Mouse (Mus musculus): Measurements from ENCODE around the gene Tnks1bp1. TPM values are rescaled to one million over a fixed set of nuclear protein-coding genes. Genes with fewer than 3 reads are reported as not detected.

The Tnks1bp1 gene
- polyA plus RNA-seq, 1 experiment from 2014 or later = 13.3 TPM

- peak; percentile 83 for ATAC-seq (ENCODE audit: insufficient number of reproducible peaks, insufficient read depth, low FRiP score, low read depth)
- no peaks in the 10 kb centered on the region for H3K27me3 ChIP-seq (ENCODE audit: control insufficient read depth, insufficient read depth, low read length)
- no peak overlapping the region for H3K4me2 ChIP-seq (replicated peaks; ENCODE audit: low read depth, low read length)
- H3K4me1 ChIP-seq (ENCODE audit: control insufficient read depth, insufficient read depth, low read length) = 0 out of 2 replicates have a peak, but pooled peaks cover 3% of the 10 kb centered on the region
- H3K4me3 ChIP-seq (ENCODE audit: low read depth, low read length) = no peak overlapping the region
- no peak overlapping the region for H3K27ac ChIP-seq (ENCODE audit: low read length)
- H3K9me3 ChIP-seq (ENCODE audit: control insufficient read depth, low read depth, low read length) = no peaks in the 10 kb centered on the region
- H3K36me3 ChIP-seq (ENCODE audit: control insufficient read depth, insufficient read depth, low read length) = no peaks in the 10 kb centered on the region
- H3K9ac ChIP-seq (replicated peaks; ENCODE audit: low read depth, low read length) = no peak overlapping the region
- WGBS = 28% methylated on average over 9 of the region's 9 CpGs
These were observed 35.8 kb upstream of the Tnks1bp1 start for GRCm38 (mm10) chr2:85011906-85012604.

- H3K27ac ChIP-seq (ENCODE audit: low read length) = no peak overlapping the region
- WGBS = 76% methylated on average over 14 of the region's 14 CpGs
- no peaks in the 10 kb centered on the region for H3K9me3 ChIP-seq (ENCODE audit: control insufficient read depth, low read depth, low read length)
- no peak overlapping the region for H3K4me2 ChIP-seq (replicated peaks; ENCODE audit: low read depth, low read length)
- H3K27me3 ChIP-seq (ENCODE audit: control insufficient read depth, insufficient read depth, low read length) = no peaks in the 10 kb centered on the region
- H3K4me1 ChIP-seq (ENCODE audit: control insufficient read depth, insufficient read depth, low read length) = 0 out of 2 replicates have a peak, but pooled peaks cover 3% of the 10 kb centered on the region
- no peak for ATAC-seq (ENCODE audit: insufficient number of reproducible peaks, insufficient read depth, low FRiP score, low read depth)
- no peaks in the 10 kb centered on the region for H3K36me3 ChIP-seq (ENCODE audit: control insufficient read depth, insufficient read depth, low read length)
- no peak overlapping the region for H3K4me3 ChIP-seq (ENCODE audit: low read depth, low read length)
- H3K9ac ChIP-seq (replicated peaks; ENCODE audit: low read depth, low read length) = no peak overlapping the region
These were observed 35.1 kb upstream of the Tnks1bp1 start for GRCm38 (mm10) chr2:85012679-85013078.

GRCm38 (mm10) chr2:85013826-85014587, 33.8 kb upstream of the Tnks1bp1 start:
- no peak for ATAC-seq (ENCODE audit: insufficient number of reproducible peaks, insufficient read depth, low FRiP score, low read depth)
- 81% methylated on average over 5 of the region's 5 CpGs for WGBS
- H3K9me3 ChIP-seq (ENCODE audit: control insufficient read depth, low read depth, low read length) = no peaks in the 10 kb centered on the region
- no peak overlapping the region for H3K4me2 ChIP-seq (replicated peaks; ENCODE audit: low read depth, low read length)
- no peaks in the 10 kb centered on the region for H3K36me3 ChIP-seq (ENCODE audit: control insufficient read depth, insufficient read depth, low read length)
- no peak overlapping the region for H3K4me3 ChIP-seq (ENCODE audit: low read depth, low read length)
- 0 out of 2 replicates have a peak, but pooled peaks cover 3% of the 10 kb centered on the region for H3K4me1 ChIP-seq (ENCODE audit: control insufficient read depth, insufficient read depth, low read length)
- H3K27ac ChIP-seq (ENCODE audit: low read length) = no peak overlapping the region
- H3K9ac ChIP-seq (replicated peaks; ENCODE audit: low read depth, low read length) = no peak overlapping the region
- H3K27me3 ChIP-seq (ENCODE audit: control insufficient read depth, insufficient read depth, low read length) = no peaks in the 10 kb centered on the region

- no peak for ATAC-seq (ENCODE audit: insufficient number of reproducible peaks, insufficient read depth, low FRiP score, low read depth)
- H3K4me1 ChIP-seq (ENCODE audit: control insufficient read depth, insufficient read depth, low read length) = 0 out of 2 replicates have a peak, but pooled peaks cover 1% of the 10 kb centered on the region
- H3K9ac ChIP-seq (replicated peaks; ENCODE audit: low read depth, low read length) = no peak overlapping the region
- H3K4me2 ChIP-seq (replicated peaks; ENCODE audit: low read depth, low read length) = no peak overlapping the region
- no peak overlapping the region for H3K4me3 ChIP-seq (ENCODE audit: low read depth, low read length)
- H3K27ac ChIP-seq (ENCODE audit: low read length) = no peak overlapping the region
- no peaks in the 10 kb centered on the region for H3K27me3 ChIP-seq (ENCODE audit: control insufficient read depth, insufficient read depth, low read length)
- H3K36me3 ChIP-seq (ENCODE audit: control insufficient read depth, insufficient read depth, low read length) = no peaks in the 10 kb centered on the region
- WGBS = 49% methylated on average over 3 of the region's 3 CpGs
- no peaks in the 10 kb centered on the region for H3K9me3 ChIP-seq (ENCODE audit: control insufficient read depth, low read depth, low read length)
These were observed 33.2 kb upstream of the Tnks1bp1 start for GRCm38 (mm10) chr2:85014588-85014982.

- Histone ChIP-seq H3K4me3 (ENCODE audit: low read depth, low read length) (no peak overlapping the region), H3K9me3 (ENCODE audit: control insufficient read depth, low read depth, low read length) (no peaks in the 10 kb centered on the region), H3K36me3 (ENCODE audit: control insufficient read depth, insufficient read depth, low read length) (no peaks in the 10 kb centered on the region), H3K27ac (ENCODE audit: low read length) (no peak overlapping the region), H3K27me3 (ENCODE audit: control insufficient read depth, insufficient read depth, low read length) (no peaks in the 10 kb centered on the region), H3K4me2 (replicated peaks; ENCODE audit: low read depth, low read length) (no peak overlapping the region), H3K4me1 (ENCODE audit: control insufficient read depth, insufficient read depth, low read length) (no peaks in the 10 kb centered on the region), H3K9ac (replicated peaks; ENCODE audit: low read depth, low read length) (no peak overlapping the region)
- 16% methylated on average over 4 of the region's 4 CpGs for WGBS
- ATAC-seq (ENCODE audit: insufficient number of reproducible peaks, insufficient read depth, low FRiP score, low read depth) = 0 out of 2 replicates have a peak, but pooled peaks have one; percentile 53
These were observed 25.8 kb upstream of the Tnks1bp1 start for GRCm38 (mm10) chr2:85022043-85022442.

- H3K9me3 ChIP-seq (ENCODE audit: control insufficient read depth, low read depth, low read length) = no peaks in the 10 kb centered on the region
- H3K4me1 ChIP-seq (ENCODE audit: control insufficient read depth, insufficient read depth, low read length) = no peaks in the 10 kb centered on the region
- no peak for ATAC-seq (ENCODE audit: insufficient number of reproducible peaks, insufficient read depth, low FRiP score, low read depth)
- WGBS = 68% methylated on average over 3 of the region's 3 CpGs
- H3K36me3 ChIP-seq (ENCODE audit: control insufficient read depth, insufficient read depth, low read length) = no peaks in the 10 kb centered on the region
- H3K4me2 ChIP-seq (replicated peaks; ENCODE audit: low read depth, low read length) = no peak overlapping the region
- H3K27ac ChIP-seq (ENCODE audit: low read length) = no peak overlapping the region
- H3K4me3 ChIP-seq (ENCODE audit: low read depth, low read length) = no peak overlapping the region
- no peak overlapping the region for H3K9ac ChIP-seq (replicated peaks; ENCODE audit: low read depth, low read length)
- H3K27me3 ChIP-seq (ENCODE audit: control insufficient read depth, insufficient read depth, low read length) = no peaks in the 10 kb centered on the region
These were observed 21.6 kb upstream of the Tnks1bp1 start for GRCm38 (mm10) chr2:85026178-85026577.

- Histone ChIP-seq H3K27me3 (ENCODE audit: control insufficient read depth, insufficient read depth, low read length) (no peaks in the 10 kb centered on the region), H3K4me3 (ENCODE audit: low read depth, low read length) (no peak overlapping the region), H3K36me3 (ENCODE audit: control insufficient read depth, insufficient read depth, low read length) (no peaks in the 10 kb centered on the region), H3K4me1 (ENCODE audit: control insufficient read depth, insufficient read depth, low read length) (no peaks in the 10 kb centered on the region), H3K4me2 (replicated peaks; ENCODE audit: low read depth, low read length) (no peak overlapping the region), H3K27ac (ENCODE audit: low read length) (no peak overlapping the region), H3K9me3 (ENCODE audit: control insufficient read depth, low read depth, low read length) (no peaks in the 10 kb centered on the region), H3K9ac (replicated peaks; ENCODE audit: low read depth, low read length) (no peak overlapping the region)
- no peak for ATAC-seq (ENCODE audit: insufficient number of reproducible peaks, insufficient read depth, low FRiP score, low read depth)
- 70% methylated on average over 5 of the region's 5 CpGs for WGBS
These were observed 20.5 kb upstream of the Tnks1bp1 start for GRCm38 (mm10) chr2:85027281-85027680.

- no peaks in the 10 kb centered on the region for H3K36me3 ChIP-seq (ENCODE audit: control insufficient read depth, insufficient read depth, low read length)
- H3K27ac ChIP-seq (ENCODE audit: low read length) = no peak overlapping the region
- no peaks in the 10 kb centered on the region for H3K9me3 ChIP-seq (ENCODE audit: control insufficient read depth, low read depth, low read length)
- H3K27me3 ChIP-seq (ENCODE audit: control insufficient read depth, insufficient read depth, low read length) = no peaks in the 10 kb centered on the region
- WGBS = 11% methylated on average over 6 of the region's 6 CpGs
- ATAC-seq (ENCODE audit: insufficient number of reproducible peaks, insufficient read depth, low FRiP score, low read depth) = no peak; the same call in 1 of the 2 replicates
- no peak overlapping the region for H3K9ac ChIP-seq (replicated peaks; ENCODE audit: low read depth, low read length)
- no peak overlapping the region for H3K4me3 ChIP-seq (ENCODE audit: low read depth, low read length)
- H3K4me2 ChIP-seq (replicated peaks; ENCODE audit: low read depth, low read length) = no peak overlapping the region
- no peaks in the 10 kb centered on the region for H3K4me1 ChIP-seq (ENCODE audit: control insufficient read depth, insufficient read depth, low read length)
These were observed 17.9 kb upstream of the Tnks1bp1 start for GRCm38 (mm10) chr2:85029897-85030296.
